Mouse (Mus musculus): ENCODE results near the gene Myo1g. TPM values are rescaled to one million over a fixed set of nuclear protein-coding genes. Genes with fewer than 3 reads are reported as not detected.

The Myo1g gene
- polyA plus RNA-seq, 1 experiment from 2014 or later: 8.7 TPM

DNA sequence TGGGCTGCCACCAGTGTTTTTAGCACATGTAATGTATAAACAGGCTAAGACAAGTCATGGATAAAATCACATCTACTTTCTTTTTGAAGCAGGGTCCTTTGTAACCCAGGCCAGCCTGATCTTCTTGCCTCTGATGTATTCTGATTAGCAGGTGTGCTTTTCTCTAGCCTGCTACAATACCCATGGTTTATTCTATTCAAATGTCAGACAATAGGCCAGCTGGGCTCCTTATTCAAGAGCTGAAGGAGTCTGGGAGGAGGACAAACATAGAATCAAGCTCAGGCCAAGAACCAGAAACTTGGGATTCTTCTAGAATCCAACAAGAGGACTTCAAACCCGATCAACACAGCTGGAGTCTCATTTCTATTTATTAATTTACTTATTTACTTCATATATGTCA is 4.5 kb upstream of the Myo1g start:
- Histone ChIP-seq H3K9me3 (replicated peaks; ENCODE audit: control insufficient read depth, low read length) (no peaks in the 10 kb centered on the region), H3K4me1 (ENCODE audit: control insufficient read depth, low read depth, low read length) (peaks cover 12% of the 10 kb centered on the region), H3K4me3 (ENCODE audit: low read depth, low read length) (no peak overlapping the region), H3K27ac (ENCODE audit: low read length) (no peak overlapping the region), H3K4me2 (ENCODE audit: low read depth, low read length) (no peak overlapping the region), H3K9ac (ENCODE audit: low read depth, low read length) (no peak overlapping the region), H3K36me3 (ENCODE audit: control insufficient read depth, insufficient read depth) (peaks cover 18% of the 10 kb centered on the region), H3K27me3 (ENCODE audit: control insufficient read depth, insufficient read depth, low read depth, low read length) (no peaks in the 10 kb centered on the region)
- WGBS (ENCODE audit: insufficient replicate concordance): 81% methylated on average over 1 of the region's 1 CpGs
- no peak for ATAC-seq (ENCODE audit: low read depth)

DNA sequence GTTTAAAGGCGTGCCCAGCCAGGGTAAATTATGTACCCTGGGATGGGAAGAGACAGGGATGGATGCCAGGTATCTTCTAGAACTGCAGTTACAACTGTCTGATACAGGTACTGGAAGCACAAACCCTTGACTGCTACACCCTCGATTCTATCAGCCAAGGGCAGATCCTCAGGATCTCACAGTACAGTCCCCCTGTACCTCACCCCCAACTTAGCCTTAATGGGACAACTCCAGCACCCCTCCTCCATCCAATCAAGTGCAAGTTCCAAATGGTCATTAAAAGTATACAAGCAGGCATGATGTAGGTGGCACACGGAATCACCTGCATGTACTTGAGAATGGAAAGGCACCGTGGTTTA is 4.1 kb upstream of the Myo1g start:
- WGBS (ENCODE audit: insufficient replicate concordance): 78% methylated on average over 4 of the region's 4 CpGs
- peaks cover 18% of the 10 kb centered on the region for H3K36me3 ChIP-seq (ENCODE audit: control insufficient read depth, insufficient read depth)
- peaks cover 12% of the 10 kb centered on the region for H3K4me1 ChIP-seq (ENCODE audit: control insufficient read depth, low read depth, low read length)
- no peaks in the 10 kb centered on the region for H3K27me3 ChIP-seq (ENCODE audit: control insufficient read depth, insufficient read depth, low read depth, low read length)
- no peak overlapping the region for H3K4me3 ChIP-seq (ENCODE audit: low read depth, low read length)
- no peaks in the 10 kb centered on the region for H3K9me3 ChIP-seq (replicated peaks; ENCODE audit: control insufficient read depth, low read length)
- H3K9ac ChIP-seq (ENCODE audit: low read depth, low read length): no peak overlapping the region
- no peak overlapping the region for H3K4me2 ChIP-seq (ENCODE audit: low read depth, low read length)
- no peak overlapping the region for H3K27ac ChIP-seq (ENCODE audit: low read length)
- ATAC-seq (ENCODE audit: low read depth): no peak

DNA sequence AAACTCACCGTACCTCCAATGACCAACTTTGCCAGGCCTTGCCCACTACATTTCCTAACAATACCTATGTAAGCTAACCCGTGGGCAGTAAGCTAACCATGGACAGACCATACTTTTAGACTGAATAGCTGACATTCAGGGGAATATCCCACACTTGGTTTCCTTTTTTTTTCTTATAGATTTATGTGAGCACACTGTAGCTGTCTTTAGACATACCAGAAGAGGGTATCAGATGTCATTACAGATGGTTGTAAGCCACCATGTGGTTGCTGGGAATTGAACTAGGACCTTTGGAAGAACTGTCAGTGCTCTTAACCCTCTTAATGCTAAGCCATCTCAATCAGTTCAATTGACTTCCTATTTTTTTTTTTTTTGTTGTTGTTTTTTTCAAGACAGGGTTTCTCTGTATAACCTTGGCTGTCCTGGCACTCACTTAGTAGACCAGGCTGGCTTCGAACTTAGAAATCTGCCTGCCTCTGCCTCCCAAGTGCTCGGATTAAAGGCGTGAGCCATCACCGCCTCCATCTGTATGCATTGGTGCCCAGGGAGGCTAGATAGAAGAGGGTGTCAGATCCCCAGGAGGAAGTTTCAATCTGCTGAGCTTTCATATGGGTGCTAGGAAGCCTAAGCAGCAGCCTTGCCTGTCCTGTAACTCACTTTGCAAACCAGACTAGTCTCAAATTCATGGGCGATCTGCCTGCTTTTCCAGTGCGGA is 3.6 kb upstream of the Myo1g start:
- Histone ChIP-seq H3K4me2 (ENCODE audit: low read depth, low read length) (no peak overlapping the region), H3K4me3 (ENCODE audit: low read depth, low read length) (no peak overlapping the region), H3K9me3 (replicated peaks; ENCODE audit: control insufficient read depth, low read length) (no peaks in the 10 kb centered on the region), H3K36me3 (ENCODE audit: control insufficient read depth, insufficient read depth) (peaks cover 18% of the 10 kb centered on the region), H3K4me1 (ENCODE audit: control insufficient read depth, low read depth, low read length) (peaks cover 14% of the 10 kb centered on the region), H3K27me3 (ENCODE audit: control insufficient read depth, insufficient read depth, low read depth, low read length) (no peaks in the 10 kb centered on the region), H3K9ac (ENCODE audit: low read depth, low read length) (no peak overlapping the region), H3K27ac (ENCODE audit: low read length) (no peak overlapping the region)
- 72% methylated on average over 8 of the region's 8 CpGs for WGBS (ENCODE audit: insufficient replicate concordance)
- ATAC-seq (ENCODE audit: low read depth): no peak

DNA sequence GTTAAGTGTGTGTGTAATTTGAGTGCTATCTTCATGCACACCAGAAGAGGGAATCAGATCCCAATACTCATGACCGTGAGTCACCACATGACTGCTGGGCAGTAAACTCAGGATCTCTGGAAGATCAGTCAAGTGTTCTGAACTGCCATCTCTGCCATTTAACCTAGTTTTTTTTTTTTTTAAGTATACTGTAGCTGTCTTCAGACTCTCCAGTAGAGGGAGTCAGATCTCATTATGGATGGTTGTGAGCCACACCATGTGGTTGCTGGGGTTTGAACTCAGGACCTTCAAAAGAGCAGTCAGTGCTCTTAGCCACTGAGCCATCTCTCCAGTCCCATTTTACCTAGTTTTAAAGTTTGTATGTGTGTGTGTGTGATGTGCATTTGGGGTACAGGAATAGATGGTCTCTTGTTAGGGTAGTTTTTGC is 2.9 kb upstream of the Myo1g start:
- no peak overlapping the region for H3K4me3 ChIP-seq (ENCODE audit: low read depth, low read length)
- ATAC-seq (ENCODE audit: low read depth): no peak
- H3K27me3 ChIP-seq (ENCODE audit: control insufficient read depth, insufficient read depth, low read depth, low read length): no peaks in the 10 kb centered on the region
- H3K9ac ChIP-seq (ENCODE audit: low read depth, low read length): no peak overlapping the region
- peaks cover 18% of the 10 kb centered on the region for H3K36me3 ChIP-seq (ENCODE audit: control insufficient read depth, insufficient read depth)
- WGBS (ENCODE audit: insufficient replicate concordance): 31% methylated on average over 1 of the region's 1 CpGs
- no peaks in the 10 kb centered on the region for H3K9me3 ChIP-seq (replicated peaks; ENCODE audit: control insufficient read depth, low read length)
- peaks cover 9% of the 10 kb centered on the region for H3K4me1 ChIP-seq (ENCODE audit: control insufficient read depth, low read depth, low read length)
- no peak overlapping the region for H3K27ac ChIP-seq (ENCODE audit: low read length)
- H3K4me2 ChIP-seq (ENCODE audit: low read depth, low read length): no peak overlapping the region

DNA sequence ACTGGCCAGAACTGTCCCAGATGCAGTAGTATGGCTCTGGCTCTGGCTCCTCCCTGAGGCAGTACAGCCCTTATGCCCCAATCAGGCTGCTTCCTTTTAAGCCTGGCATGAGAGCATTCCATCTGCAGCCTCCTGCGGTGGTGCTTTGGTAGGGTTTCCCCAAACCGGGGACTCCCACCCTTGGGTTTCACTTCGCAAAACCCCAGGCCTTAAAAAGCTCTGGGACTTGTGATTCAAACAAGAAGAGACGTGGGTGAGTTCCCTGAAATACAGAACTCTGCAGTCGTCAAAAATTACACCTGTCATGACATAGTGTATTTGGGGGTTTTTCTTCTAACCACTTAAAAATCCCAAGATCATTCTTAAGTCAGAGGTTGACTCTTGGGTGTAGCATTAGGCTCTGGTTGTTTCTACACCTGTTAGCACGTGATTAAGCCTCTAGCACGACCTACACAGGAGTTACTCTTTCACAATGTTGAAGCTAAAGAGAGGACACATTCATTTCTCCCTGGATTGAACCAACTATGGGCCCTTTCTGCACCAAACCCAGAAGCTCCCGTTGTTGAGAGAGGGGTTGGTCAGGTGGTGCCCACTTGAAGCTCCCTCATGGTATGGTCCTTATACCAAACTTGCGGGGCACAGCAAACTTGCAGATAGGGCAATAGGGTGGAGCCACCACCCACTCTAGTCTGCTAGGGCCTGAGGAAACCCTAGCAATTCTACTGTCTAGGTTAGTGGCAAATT is 2.2 kb upstream of the Myo1g start:
- Histone ChIP-seq H3K36me3 (ENCODE audit: control insufficient read depth, insufficient read depth) (peaks cover 18% of the 10 kb centered on the region), H3K27ac (ENCODE audit: low read length) (no peak overlapping the region), H3K4me2 (ENCODE audit: low read depth, low read length) (no peak overlapping the region), H3K4me3 (ENCODE audit: low read depth, low read length) (no peak overlapping the region), H3K9me3 (replicated peaks; ENCODE audit: control insufficient read depth, low read length) (no peaks in the 10 kb centered on the region), H3K4me1 (ENCODE audit: control insufficient read depth, low read depth, low read length) (peaks cover 9% of the 10 kb centered on the region), H3K9ac (ENCODE audit: low read depth, low read length) (no peak overlapping the region), H3K27me3 (ENCODE audit: control insufficient read depth, insufficient read depth, low read depth, low read length) (no peaks in the 10 kb centered on the region)
- ATAC-seq (ENCODE audit: low read depth): no peak
- 47% methylated on average over 9 of the region's 9 CpGs for WGBS (ENCODE audit: insufficient replicate concordance)

DNA sequence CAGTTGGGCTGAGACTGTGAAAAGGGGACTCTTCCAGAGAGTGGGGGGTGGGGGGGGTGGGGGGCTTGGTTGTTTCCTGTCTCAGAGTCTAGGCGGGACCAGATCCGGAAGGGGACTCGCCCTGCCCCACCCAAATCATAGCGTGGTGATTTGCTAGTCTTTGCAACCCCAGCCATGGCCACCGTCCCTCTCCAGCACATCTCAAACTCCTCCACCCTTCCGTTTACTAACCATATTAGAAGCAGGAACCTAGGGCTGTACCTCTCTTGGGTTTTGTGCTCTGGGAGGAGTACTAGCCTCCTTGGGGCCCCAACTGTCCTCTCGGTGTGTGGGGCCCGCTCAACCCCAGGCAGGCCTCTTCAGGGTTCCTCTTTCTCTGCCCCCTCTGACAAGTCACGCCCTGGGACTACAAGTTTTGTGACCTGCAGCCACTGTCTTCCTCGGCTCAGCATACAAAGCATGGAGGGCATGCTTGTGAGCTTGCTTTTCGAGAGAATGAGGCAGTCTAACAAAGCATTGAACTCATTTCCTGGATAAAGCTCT is 1.2 kb downstream of the Myo1g start:
- WGBS (ENCODE audit: insufficient replicate concordance): 12% methylated on average over 11 of the region's 11 CpGs
- H3K4me3 ChIP-seq (ENCODE audit: low read depth, low read length): peak overlapping the region; percentile 42
- H3K9me3 ChIP-seq (replicated peaks; ENCODE audit: control insufficient read depth, low read length): no peaks in the 10 kb centered on the region
- peaks cover under 1% of the 10 kb centered on the region for H3K36me3 ChIP-seq (ENCODE audit: control insufficient read depth, insufficient read depth)
- peak overlapping the region; percentile 71 for H3K27ac ChIP-seq (ENCODE audit: low read length)
- 0 out of 2 replicates have a peak overlapping the region, but pooled peaks have one; percentile 8 for H3K4me2 ChIP-seq (ENCODE audit: low read depth, low read length)
- no peaks in the 10 kb centered on the region for H3K27me3 ChIP-seq (ENCODE audit: control insufficient read depth, insufficient read depth, low read depth, low read length)
- peak overlapping the region; percentile 25; the same call in 1 of the 2 replicates for H3K9ac ChIP-seq (ENCODE audit: low read depth, low read length)
- ATAC-seq (ENCODE audit: low read depth): peak; percentile 55
- peaks cover 3% of the 10 kb centered on the region; the same call in 1 of the 2 replicates for H3K4me1 ChIP-seq (ENCODE audit: control insufficient read depth, low read depth, low read length)

DNA sequence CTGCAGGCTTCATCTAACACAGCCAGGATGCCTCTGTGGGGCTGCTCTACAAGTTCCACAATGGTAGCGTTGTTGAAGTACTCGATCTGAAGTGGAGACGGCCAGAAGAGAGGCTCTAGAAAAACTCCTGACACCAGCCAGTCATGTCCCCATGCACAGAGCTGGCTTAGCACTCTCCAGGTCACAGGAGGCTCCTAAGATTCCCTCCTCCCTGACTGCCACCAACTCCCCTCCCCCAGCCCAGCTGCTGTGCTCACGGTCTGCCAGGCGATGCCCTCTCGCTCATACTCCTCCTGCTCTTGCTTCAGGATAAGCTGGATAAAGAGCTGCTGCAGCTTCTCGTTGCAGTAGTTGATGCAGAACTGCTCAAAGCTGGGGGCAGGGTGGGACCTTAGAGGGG is 5.9 kb downstream of the Myo1g start:
- Histone ChIP-seq H3K27ac (ENCODE audit: low read length) (no peak overlapping the region), H3K9ac (ENCODE audit: low read depth, low read length) (no peak overlapping the region), H3K27me3 (ENCODE audit: control insufficient read depth, insufficient read depth, low read depth, low read length) (no peaks in the 10 kb centered on the region), H3K4me3 (ENCODE audit: low read depth, low read length) (no peak overlapping the region), H3K36me3 (ENCODE audit: control insufficient read depth, insufficient read depth) (no peaks in the 10 kb centered on the region), H3K9me3 (replicated peaks; ENCODE audit: control insufficient read depth, low read length) (no peaks in the 10 kb centered on the region), H3K4me2 (ENCODE audit: low read depth, low read length) (no peak overlapping the region), H3K4me1 (ENCODE audit: control insufficient read depth, low read depth, low read length) (peaks cover 3% of the 10 kb centered on the region; the same call in 1 of the 2 replicates)
- no peak for ATAC-seq (ENCODE audit: low read depth)
- 74% methylated on average over 7 of the region's 7 CpGs for WGBS (ENCODE audit: insufficient replicate concordance)

DNA sequence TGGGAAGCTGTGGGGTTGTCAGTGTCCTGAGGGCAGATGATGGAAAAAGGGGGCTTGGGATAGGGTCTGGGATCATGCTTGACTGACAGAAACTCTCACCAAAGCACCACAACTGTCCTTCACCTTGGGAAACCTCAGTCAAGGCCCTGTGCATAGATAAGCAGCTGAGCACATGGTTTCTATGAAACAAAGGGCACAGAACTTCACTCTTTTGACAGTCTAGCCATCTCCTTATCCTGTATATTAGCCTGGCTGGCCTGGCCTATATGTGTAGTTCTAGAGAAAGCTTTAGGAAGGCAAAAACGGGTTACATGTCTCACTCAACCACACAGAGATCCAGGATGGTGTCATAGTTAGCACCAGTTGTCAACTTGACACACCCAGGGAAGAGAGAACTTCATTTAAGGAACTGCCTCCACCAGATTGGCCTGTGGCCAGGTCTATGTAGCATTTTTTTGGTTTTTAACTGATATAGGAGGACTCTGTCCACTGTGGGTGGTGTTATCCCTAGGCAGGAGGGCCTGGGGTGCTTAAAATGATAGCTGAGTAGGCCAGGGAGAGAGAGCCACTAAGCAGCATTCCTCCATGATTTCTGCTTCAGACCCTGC is 12.4 kb downstream of the Myo1g start:
- no peak overlapping the region for H3K27ac ChIP-seq (ENCODE audit: low read length)
- no peaks in the 10 kb centered on the region for H3K36me3 ChIP-seq (ENCODE audit: control insufficient read depth, insufficient read depth)
- H3K4me1 ChIP-seq (ENCODE audit: control insufficient read depth, low read depth, low read length): no peaks in the 10 kb centered on the region; the same call in 1 of the 2 replicates
- H3K4me2 ChIP-seq (ENCODE audit: low read depth, low read length): no peak overlapping the region
- WGBS (ENCODE audit: insufficient replicate concordance): 24% methylated on average over 1 of the region's 1 CpGs
- no peak overlapping the region for H3K4me3 ChIP-seq (ENCODE audit: low read depth, low read length)
- no peak overlapping the region for H3K9ac ChIP-seq (ENCODE audit: low read depth, low read length)
- no peaks in the 10 kb centered on the region for H3K9me3 ChIP-seq (replicated peaks; ENCODE audit: control insufficient read depth, low read length)
- no peak for ATAC-seq (ENCODE audit: low read depth)
- H3K27me3 ChIP-seq (ENCODE audit: control insufficient read depth, insufficient read depth, low read depth, low read length): no peaks in the 10 kb centered on the region
